Mouse (Mus musculus) lung, postnatal 0 days (tissue): ENCODE measurements around the gene Paics. TPM values are rescaled to one million over a fixed set of nuclear protein-coding genes. Genes with fewer than 3 reads are reported as not detected.

ENCODE experiments used
- ATAC-seq: fragments of 200-750 bp; cut with Nextera tagmentation; 2 replicates; pipeline ENCODE4 v1.8.0; 2017; ENCODE audit warnings: moderate library complexity
- DNase-seq: peaks from one replicate; pipeline ENCODE4 v3.0.0-alpha.2; 2016; ENCODE audit warnings: low spot score
- H3K27ac ChIP-seq: fragments of 300-500 bp; sonication (generic); 2 replicates; pipeline ENCODE4 v1.5.1; 2014; ENCODE audit warnings: antibody characterized with exemption, mild to moderate bottlenecking, low read length, mixed read lengths
- H3K27me3 ChIP-seq: fragments of 300-500 bp; sonication (generic); replicated peaks from 2 replicates; pipeline ENCODE4 v1.6.1; 2014; ENCODE audit warnings: low read length, mixed read lengths; ENCODE audit not compliant: insufficient read depth
- H3K36me3 ChIP-seq: fragments of 300-500 bp; sonication (generic); 2 replicates; pipeline ENCODE4 v1.6.1; 2014; ENCODE audit warnings: low read length, mixed read lengths; ENCODE audit not compliant: insufficient read depth
- H3K4me1 ChIP-seq: fragments of 300-500 bp; sonication (generic); 2 replicates; pipeline ENCODE4 v1.6.1; 2014; ENCODE audit warnings: antibody characterized with exemption, low read depth, low read length, mixed read lengths; ENCODE audit not compliant: insufficient read depth
- H3K4me2 ChIP-seq: fragments of 300-500 bp; sonication (generic); replicated peaks from 2 replicates; pipeline ENCODE4 v1.6.1; 2014; ENCODE audit warnings: low read depth, mild to moderate bottlenecking, low read length, moderate library complexity, mixed read lengths
- H3K4me3 ChIP-seq: fragments of 300-500 bp; sonication (generic); 2 replicates; pipeline ENCODE4 v1.5.1; 2014; ENCODE audit warnings: low read depth, low read length
- H3K9ac ChIP-seq: fragments of 300-500 bp; sonication (generic); replicated peaks from 2 replicates; pipeline ENCODE4 v1.6.1; 2014; ENCODE audit warnings: low read depth, mild to moderate bottlenecking
- H3K9me3 ChIP-seq: fragments of 300-500 bp; sonication (generic); 2 replicates; pipeline ENCODE4 v1.6.1; 2016; ENCODE audit warnings: low read length, mixed read lengths
- CTCF ChIP-seq: IDR thresholded peaks from 2 replicates; pipeline ENCODE4 v1.5.1; 2016; ENCODE audit warnings: antibody characterized with exemption, mild to moderate bottlenecking
- EP300 ChIP-seq: IDR thresholded peaks from 2 replicates; pipeline ENCODE4 v1.6.1; 2016; ENCODE audit warnings: antibody characterized with exemption, mild to moderate bottlenecking, control low read depth
- WGBS: fragments of 180-500 bp; shearing (Covaris S2); extraction: QIAGEN DNeasy Blood & Tissue Kit; methylation state at CpG from one replicate; pipeline ENCODE4 v1.1.7; 2014; 5-methylcytosine and 5-hydroxymethylcytosine counted together
- polyA plus RNA-seq: library from polyadenylated mRNA; unstranded; fragments of >200 nt; fragmentation: Nextera tagmentation; extraction: Ambion mirVana; gene quantifications from 2 replicates; pipeline ENCODE4 v1.2.1, GENCODE M21; 2015

Gene Paics
- polyA plus RNA-seq, 1 experiment from 2014 or later = 167 TPM

- WGBS = 47% methylated on average over 3 of the region's 3 CpGs
- H3K9me3 ChIP-seq = no peaks in the 10 kb centered on the region
- no peak for ATAC-seq
- H3K4me3 ChIP-seq = peak overlapping the region; percentile 87
- H3K36me3 ChIP-seq = peaks cover 9% of the 10 kb centered on the region; the same call in 1 of the 2 replicates
- H3K9ac ChIP-seq = no peak overlapping the region
- TF ChIP-seq EP300 = no peak
- no peak for TF ChIP-seq CTCF
- no peaks in the 10 kb centered on the region for H3K27me3 ChIP-seq
- H3K27ac ChIP-seq = no peak overlapping the region
- H3K4me1 ChIP-seq = peaks cover 9% of the 10 kb centered on the region; the same call in 1 of the 2 replicates
- H3K4me2 ChIP-seq = peak overlapping the region; percentile 89
- no peak for DNase-seq
Observed at GRCm38 (mm10) chr5:76973488-76973887, 22.4 kb downstream of the Paics start.

GRCm38 (mm10) chr5:76974207-76974553 lies 23.1 kb downstream of the Paics start:
- DNase-seq (no peak), ATAC-seq (peak; percentile 19)
- H3K27me3 ChIP-seq = no peaks in the 10 kb centered on the region
- peaks cover 9% of the 10 kb centered on the region; the same call in 1 of the 2 replicates for H3K4me1 ChIP-seq
- 2% methylated on average over 17 of the region's 17 CpGs for WGBS
- peak overlapping the region; percentile 89 for H3K4me2 ChIP-seq
- H3K27ac ChIP-seq = peak overlapping the region; percentile 94
- peaks cover 10% of the 10 kb centered on the region; the same call in 1 of the 2 replicates for H3K36me3 ChIP-seq
- no peaks in the 10 kb centered on the region for H3K9me3 ChIP-seq
- H3K4me3 ChIP-seq = peak overlapping the region; percentile 87
- no peak for TF ChIP-seq EP300
- no peak for TF ChIP-seq CTCF
- H3K9ac ChIP-seq = peak overlapping the region; percentile 62

- WGBS = 1% methylated on average over 56 of the region's 60 CpGs
- peak within 1 kb of the TSS; percentile 84 for H3K9ac ChIP-seq
- DNase-seq (peak; percentile 95), ATAC-seq (peak; percentile 97)
- H3K4me1 ChIP-seq = peaks cover 9% of the 10 kb centered on the region; the same call in 1 of the 2 replicates
- peak within 1 kb of the TSS; percentile 87 for H3K4me3 ChIP-seq
- no peaks in the 10 kb centered on the region for H3K9me3 ChIP-seq
- peak within 1 kb of the TSS; percentile 89 for H3K4me2 ChIP-seq
- peaks cover 7% of the 10 kb centered on the region; the same call in 1 of the 2 replicates for H3K36me3 ChIP-seq
- no peak; the same call in 1 of the 2 replicates for TF ChIP-seq EP300
- TF ChIP-seq CTCF = no peak
- peak within 1 kb of the TSS; percentile 94 for H3K27ac ChIP-seq
- no peaks in the 10 kb centered on the region for H3K27me3 ChIP-seq
Observed at GRCm38 (mm10) chr5:76974554-76975285, 23.6 kb downstream of the Paics start, which contains the start of gene Srp72. Srp72 (plus strand) TSS chr5:76974683.

- ATAC-seq = no peak
- Histone ChIP-seq H3K36me3 (peaks cover 12% of the 10 kb centered on the region; the same call in 1 of the 2 replicates), H3K27me3 (no peaks in the 10 kb centered on the region), H3K9ac (no peak overlapping the region), H3K27ac (no peak overlapping the region), H3K9me3 (no peaks in the 10 kb centered on the region), H3K4me3 (no peak overlapping the region), H3K4me2 (peak overlapping the region; percentile 89), H3K4me1 (peaks cover 9% of the 10 kb centered on the region; the same call in 1 of the 2 replicates)
- WGBS = 62% methylated on average over 8 of the region's 8 CpGs
- no peak for TF ChIP-seq CTCF
- no peak for TF ChIP-seq EP300
- DNase-seq = no peak
Observed at GRCm38 (mm10) chr5:76975736-76976135, 24.6 kb downstream of the Paics start.

GRCm38 (mm10) chr5:76984015-76984414 lies 32.9 kb downstream of the Paics start:
- TF ChIP-seq EP300 (no peak), CTCF (no peak)
- peaks cover 34% of the 10 kb centered on the region for H3K36me3 ChIP-seq
- no peak overlapping the region for H3K9ac ChIP-seq
- ATAC-seq = no peak
- H3K27ac ChIP-seq = no peak overlapping the region
- WGBS = 92% methylated on average over 11 of the region's 11 CpGs
- no peak overlapping the region for H3K4me3 ChIP-seq
- no peak for DNase-seq
- H3K4me1 ChIP-seq = no peaks in the 10 kb centered on the region
- H3K27me3 ChIP-seq = no peaks in the 10 kb centered on the region
- no peaks in the 10 kb centered on the region for H3K9me3 ChIP-seq
- no peak overlapping the region for H3K4me2 ChIP-seq

- H3K9me3 ChIP-seq = no peaks in the 10 kb centered on the region
- 97% methylated on average over 3 of the region's 3 CpGs for WGBS
- no peak for ATAC-seq
- no peak overlapping the region for H3K4me2 ChIP-seq
- H3K27me3 ChIP-seq = no peaks in the 10 kb centered on the region
- no peak for DNase-seq
- no peaks in the 10 kb centered on the region for H3K4me1 ChIP-seq
- H3K36me3 ChIP-seq = peaks cover 40% of the 10 kb centered on the region
- H3K4me3 ChIP-seq = no peak overlapping the region
- H3K27ac ChIP-seq = no peak overlapping the region
- no peak for TF ChIP-seq CTCF
- no peak for TF ChIP-seq EP300
- no peak overlapping the region for H3K9ac ChIP-seq
Observed at GRCm38 (mm10) chr5:76990789-76991188, 39.7 kb downstream of the Paics start.
